Mouse (Mus musculus): ENCODE measurements around the gene Lama4.

The Lama4 gene

GRCm38 (mm10) chr10:39049581-39050294 is 84.4 kb downstream of the Lama4 start:
- DNase-seq (ENCODE audit: low spot score in 2 of 2), result no peak

- no peak for DNase-seq (ENCODE audit: low spot score in 2 of 2)
These were observed 90.7 kb downstream of the Lama4 start for GRCm38 (mm10) chr10:39056050-39056449.

GRCm38 (mm10) chr10:39064732-39065131 is 99.4 kb downstream of the Lama4 start:
- peak in 1 of 2 experiments; percentile 15 for DNase-seq (ENCODE audit: low spot score in 2 of 2)

GRCm38 (mm10) chr10:39065449-39065848 is 100.1 kb downstream of the Lama4 start:
- no peak for DNase-seq (ENCODE audit: low spot score in 2 of 2)

DNA sequence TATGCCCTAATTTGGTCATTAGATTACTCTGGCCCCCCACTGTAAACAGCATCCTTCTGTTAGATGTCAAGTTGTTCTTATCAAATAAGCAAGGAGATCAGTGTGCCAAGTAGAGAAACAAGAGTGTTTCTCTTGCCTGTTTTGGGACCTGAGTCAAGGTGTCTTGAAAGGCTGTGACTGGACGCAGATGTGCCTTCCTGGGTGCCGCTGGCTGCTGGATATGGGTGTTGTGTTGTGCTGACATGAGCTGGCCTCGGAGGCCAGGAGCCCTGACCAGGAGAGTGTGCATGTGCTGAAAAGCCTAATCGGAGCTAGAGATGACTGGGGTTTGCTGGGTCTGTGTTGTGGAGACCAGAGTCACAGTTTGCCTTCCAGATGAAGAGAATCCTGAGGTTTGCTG is 100.7 kb downstream of the Lama4 start:
- DNase-seq (ENCODE audit: low spot score in 2 of 2), result no peak

DNA sequence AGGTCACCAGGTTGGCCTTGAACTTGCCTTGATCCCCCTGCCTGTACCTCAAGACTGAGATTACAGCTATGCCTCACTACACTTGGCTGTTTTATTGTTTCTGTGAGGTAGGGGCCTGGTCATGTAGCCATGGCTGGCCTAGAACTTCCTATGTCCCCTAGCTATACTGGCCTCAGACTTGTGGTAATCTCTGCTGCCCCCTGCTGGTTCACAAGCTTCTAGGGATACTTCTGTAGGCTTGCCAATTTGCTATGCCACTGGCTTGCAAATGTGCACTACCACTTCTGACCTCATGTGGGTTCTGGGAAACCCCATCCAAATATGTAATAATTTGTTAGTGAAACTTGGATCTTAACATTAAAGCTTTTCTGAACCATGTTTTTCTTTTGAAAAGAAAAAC is 101.6 kb downstream of the Lama4 start:
- peak; percentile 42 to 64 for DNase-seq (ENCODE audit: low spot score in 2 of 2)

DNA sequence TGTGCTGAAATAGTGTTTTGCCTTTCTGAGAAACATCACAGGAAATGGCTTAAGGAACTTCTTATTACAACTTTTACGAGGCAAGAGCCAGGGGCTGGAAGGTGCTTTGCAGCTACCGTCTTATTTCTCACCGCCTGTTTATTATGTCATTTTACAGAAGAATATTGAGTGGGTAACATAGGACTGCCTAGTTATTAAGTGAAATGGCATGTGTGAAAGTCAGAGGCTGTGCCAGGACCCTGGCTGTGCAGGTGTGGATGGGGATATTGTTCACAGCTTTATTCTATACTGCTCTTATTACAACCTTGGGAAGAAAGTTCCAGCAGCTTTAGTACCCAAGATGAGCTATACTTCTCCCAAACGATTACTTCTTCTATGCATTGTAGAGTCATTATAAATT is 106.7 kb downstream of the Lama4 start:
- no peak for DNase-seq (ENCODE audit: low spot score in 2 of 2)

GRCm38 (mm10) chr10:39096981-39097380 is 131.7 kb downstream of the Lama4 start:
- DNase-seq (ENCODE audit: low spot score in 2 of 2), result no peak

DNA sequence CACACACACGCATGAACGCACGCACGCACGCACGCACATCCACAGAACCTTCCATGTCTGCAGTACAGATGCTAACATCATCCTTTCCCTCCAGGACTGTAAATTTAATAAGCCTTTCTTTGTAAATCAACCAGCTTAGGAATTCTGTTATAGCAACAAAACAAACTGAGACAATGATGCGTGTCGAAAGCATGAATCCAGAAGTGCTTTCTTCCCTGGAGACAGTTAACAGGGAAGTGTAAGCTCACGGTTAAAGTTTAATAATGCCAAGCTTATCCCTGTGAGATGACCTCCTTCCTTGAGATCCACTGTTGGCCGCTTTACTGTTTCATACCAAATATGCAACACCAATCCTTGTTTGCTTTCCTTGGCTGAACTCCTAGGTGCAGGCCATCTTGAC is 133.4 kb downstream of the Lama4 start:
- no peak for DNase-seq (ENCODE audit: low spot score in 2 of 2)

- DNase-seq (ENCODE audit: low spot score in 2 of 2), result no peak
These were observed 139.6 kb downstream of the Lama4 start for GRCm38 (mm10) chr10:39104803-39105449.

GRCm38 (mm10) chr10:39106413-39106812 is 141.1 kb downstream of the Lama4 start:
- DNase-seq (ENCODE audit: low spot score in 2 of 2), result no peak

- no peak for DNase-seq (ENCODE audit: low spot score in 2 of 2)
These were observed 141.6 kb downstream of the Lama4 start for GRCm38 (mm10) chr10:39106935-39107334.

DNA sequence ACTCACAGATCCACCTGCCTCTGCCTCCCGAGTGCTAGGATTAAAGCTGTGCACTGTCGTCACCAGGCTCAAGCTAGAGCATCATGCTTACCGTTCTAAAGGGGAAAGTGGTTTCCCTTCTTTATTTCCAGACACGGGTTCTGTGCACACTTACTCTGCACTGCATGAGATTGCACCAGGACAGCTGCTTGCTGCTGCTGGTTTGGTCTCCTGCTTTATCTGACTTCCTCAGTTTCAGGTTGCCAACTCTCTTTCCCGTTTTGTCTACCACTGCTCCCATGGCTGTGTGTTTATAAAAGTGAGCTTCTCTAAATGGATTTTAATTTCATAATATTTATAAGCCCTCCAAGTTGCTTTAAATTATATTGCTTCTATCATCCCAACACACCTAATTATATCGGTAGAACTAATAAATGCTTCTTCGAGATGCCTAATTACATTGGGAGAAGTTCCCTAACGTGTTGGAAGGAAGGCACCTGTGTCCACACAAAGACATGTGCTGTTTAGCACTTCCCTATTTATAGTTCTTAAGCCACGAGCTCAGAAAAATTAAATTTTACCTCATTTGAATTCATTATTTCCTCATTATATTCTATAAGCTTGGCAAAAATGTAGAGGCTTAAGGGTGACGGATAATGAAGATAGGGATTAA is 143.6 kb downstream of the Lama4 start:
- DNase-seq (ENCODE audit: low spot score in 2 of 2), result no peak

DNA sequence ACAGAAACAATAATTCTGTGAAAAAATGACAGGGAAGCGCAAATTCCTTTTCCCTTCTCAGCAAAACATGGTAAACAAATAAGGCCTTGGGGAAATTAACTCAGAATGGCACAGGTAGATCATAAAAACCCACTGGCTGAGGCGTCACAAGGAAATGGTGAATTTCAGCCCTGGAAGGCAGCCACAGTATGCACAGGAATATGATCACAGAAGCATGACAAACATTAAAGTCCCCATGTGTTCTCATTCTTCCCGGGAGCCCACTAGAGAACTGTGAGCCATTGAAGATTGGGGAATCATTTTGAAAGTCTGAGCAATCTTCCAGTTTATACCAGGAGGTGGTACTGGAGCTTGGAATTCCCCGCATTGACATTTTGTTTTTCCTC is 144.2 kb downstream of the Lama4 start:
- DNase-seq (ENCODE audit: low spot score in 2 of 2), result no peak

DNA sequence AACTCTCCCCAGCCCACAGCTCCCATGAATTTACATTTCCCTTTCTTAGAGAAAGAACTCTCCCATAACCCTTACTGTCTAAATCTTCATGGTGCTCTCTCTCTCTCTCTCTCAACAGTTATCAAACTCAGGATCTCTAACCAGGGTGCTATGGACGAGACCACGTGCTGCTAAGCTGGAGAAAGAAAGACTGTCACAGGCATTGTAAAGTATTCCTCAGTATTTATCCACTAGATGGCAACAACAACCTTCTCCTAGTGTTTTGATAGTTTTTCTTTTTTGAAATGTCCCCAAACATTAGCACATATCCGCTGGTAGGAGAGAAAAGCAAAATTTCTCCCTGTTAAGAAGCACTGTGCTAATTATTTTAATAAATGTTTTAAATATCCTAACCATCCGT is 156.1 kb downstream of the Lama4 start:
- no peak for DNase-seq (ENCODE audit: low spot score in 2 of 2)

GRCm38 (mm10) chr10:39133462-39134310 is 168.4 kb downstream of the Lama4 start, which contains the start of the genes Fam229b and Tube1:
TSS of gene Fam229b (minus strand) at chr10:39133914.
TSS of gene Tube1 (plus strand) at chr10:39133976.
- DNase-seq (ENCODE audit: low spot score in 2 of 2), result peak; percentile 75 to 83

GRCm38 (mm10) chr10:39137766-39138165 is 172.5 kb downstream of the Lama4 start:
- DNase-seq (ENCODE audit: low spot score in 2 of 2), result no peak

GRCm38 (mm10) chr10:39138761-39139160 is 173.4 kb downstream of the Lama4 start:
- no peak for DNase-seq (ENCODE audit: low spot score in 2 of 2)

DNA sequence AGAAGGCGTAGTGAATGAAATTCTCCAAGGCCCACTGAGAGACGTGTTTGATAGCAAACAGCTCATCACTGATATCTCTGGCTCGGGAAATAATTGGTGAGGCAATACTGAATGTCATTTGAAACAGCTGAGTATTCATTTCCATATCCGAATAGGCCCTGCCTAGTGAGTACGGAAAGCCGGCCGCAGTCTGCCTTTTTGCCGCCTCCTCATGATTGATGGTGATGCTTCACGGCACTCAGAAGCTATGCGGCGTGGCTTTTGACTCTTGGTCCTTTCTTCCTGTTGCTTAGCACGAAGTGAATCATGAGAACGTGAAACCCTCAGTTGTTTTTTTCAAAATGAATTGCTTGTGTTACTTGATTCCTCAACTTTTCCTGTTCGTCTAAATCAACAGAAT is 175.5 kb downstream of the Lama4 start:
- no peak for DNase-seq (ENCODE audit: low spot score in 2 of 2)

DNA sequence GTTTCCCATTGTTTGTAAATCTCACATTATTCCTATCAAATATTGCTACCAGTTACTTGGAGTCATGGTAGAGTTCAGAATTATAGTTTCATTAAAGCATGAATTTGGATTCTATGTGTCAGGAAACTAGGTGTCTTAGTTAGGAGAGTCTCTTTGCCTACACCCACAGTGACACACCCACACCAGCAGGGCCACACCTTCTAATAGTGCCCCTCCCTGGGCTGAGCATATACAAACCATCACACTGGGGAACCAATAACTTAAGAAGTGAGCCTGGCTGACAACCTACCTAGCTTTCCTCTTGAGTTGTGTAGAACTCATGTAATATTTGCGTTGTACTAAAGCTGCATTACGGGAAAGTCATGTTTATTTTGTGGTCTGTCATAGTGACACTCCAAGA is 176.1 kb downstream of the Lama4 start:
- no peak for DNase-seq (ENCODE audit: low spot score in 2 of 2)

DNA sequence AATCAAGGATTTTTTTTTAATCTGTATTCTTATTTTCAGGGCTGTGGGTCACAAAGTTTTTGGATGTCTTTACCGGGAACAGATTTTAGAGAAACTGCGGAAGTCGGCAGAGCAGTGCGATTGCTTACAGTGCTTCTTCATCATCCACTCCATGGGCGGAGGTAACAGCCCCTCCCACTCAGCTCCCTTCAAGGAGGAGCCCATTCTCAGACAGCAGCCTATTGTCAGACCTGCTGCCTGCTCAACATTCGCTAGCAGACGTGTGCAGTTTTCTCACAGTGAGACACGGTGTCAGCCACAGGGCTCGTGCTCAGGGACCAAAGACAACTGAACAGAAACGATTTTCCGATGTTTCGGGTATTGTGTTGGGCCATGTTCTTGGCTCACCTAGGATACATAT is 176.9 kb downstream of the Lama4 start:
- no peak for DNase-seq (ENCODE audit: low spot score in 2 of 2)

DNA sequence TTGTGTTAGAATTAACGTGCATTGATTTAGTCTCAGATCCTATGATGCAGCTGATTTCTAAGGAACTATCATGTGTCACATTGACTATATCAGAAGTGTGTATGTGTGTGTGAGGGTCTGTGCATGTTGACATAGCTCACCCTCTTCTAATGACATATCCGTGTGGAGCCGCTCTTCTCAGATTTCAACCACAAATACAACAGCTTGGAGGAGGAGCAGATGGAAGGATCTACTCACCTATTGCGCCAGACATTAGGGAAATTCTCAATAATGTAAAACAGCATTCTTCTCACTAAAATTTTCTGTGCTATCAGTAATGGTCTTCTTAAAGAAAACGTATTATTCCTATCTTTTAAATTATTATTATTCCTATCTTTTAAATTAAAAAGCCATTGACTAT is 191.4 kb downstream of the Lama4 start:
- DNase-seq (ENCODE audit: low spot score in 2 of 2), result no peak

Data from natural killer cell, adult 2 months (primary cell).